Mouse (Mus musculus): Measurements from ENCODE around the gene Zbtb9. TPM values are rescaled to one million over a fixed set of nuclear protein-coding genes. Genes with fewer than 3 reads are reported as not detected.

Gene Zbtb9
- total RNA-seq, 2 experiments from 2014 or later, result 14.8 to 15.7 TPM

DNA sequence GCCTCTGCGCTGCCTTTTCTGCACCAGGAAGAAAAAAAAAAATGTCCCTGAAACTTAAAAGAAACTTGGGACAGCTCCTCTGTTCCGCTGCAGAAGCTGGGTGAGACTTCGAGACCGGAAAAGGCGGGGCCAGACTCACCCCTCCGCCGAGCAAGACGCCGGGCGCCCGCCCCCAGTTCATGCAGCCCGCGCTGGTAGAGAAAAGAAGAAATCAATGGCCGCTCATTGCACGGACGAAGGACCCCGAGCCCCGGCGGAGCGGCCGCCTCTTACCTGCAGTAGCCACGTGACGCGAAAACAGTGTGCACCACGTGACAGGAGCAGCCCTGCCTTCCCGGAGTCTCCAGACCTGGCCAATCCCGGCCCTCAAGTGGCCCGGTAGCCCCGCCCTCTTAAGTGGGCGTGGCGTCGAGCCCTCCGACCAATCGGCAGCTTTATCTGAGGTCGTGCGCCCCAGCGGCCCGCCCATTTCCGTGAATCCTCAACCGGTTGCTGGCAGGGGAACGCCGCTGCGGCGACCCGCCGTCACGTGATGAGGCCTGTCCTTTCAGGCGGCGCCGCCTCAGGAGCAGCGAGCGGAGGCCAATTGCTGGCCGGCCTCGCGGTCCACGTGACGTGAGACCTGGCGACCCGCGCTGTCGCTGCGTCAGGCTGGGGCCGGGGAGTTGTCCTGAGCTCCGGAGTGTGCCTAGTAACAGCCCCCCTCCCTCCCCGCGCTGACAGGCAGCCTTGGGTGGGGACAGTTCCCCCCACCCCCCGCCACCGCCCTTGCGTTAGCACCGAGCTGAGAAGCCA, 33.6 kb upstream of the Zbtb9 start, which contains the start of gene Cuta:
Gene Cuta, minus strand, starts transcription at position 392 of the 795 bp plus-strand sequence.
- TF ChIP-seq CTCF (conservative IDR thresholded peaks at IDR 0.05), result no peak
- Histone ChIP-seq H3K27ac (peak within 1 kb of the TSS; percentile 99), H3K4me3 (peak within 1 kb of the TSS; percentile 65)
- peak; percentile 99 to 100 for DNase-seq (ENCODE audit: low spot score in 2 of 2)

DNA sequence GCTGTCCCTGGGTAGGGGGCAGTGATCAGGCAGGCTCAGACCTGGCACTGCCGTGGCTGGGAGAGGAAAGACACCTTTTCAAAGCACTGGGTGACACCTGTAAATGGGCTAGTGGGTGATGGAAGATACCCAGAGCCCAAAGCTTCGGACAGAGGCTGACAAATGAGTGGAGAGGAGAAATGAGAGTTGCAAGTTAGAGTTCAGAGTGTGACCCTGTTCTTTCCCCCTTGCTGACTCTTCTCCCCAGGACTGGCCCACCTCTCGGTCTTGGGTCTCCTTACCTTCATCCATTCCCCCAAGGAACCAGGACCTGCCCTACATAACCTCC, 33.0 kb upstream of the Zbtb9 start:
- no peak for TF ChIP-seq CTCF (conservative IDR thresholded peaks at IDR 0.05)
- H3K4me3 ChIP-seq, result peak overlapping the region; percentile 61
- no peak for DNase-seq (ENCODE audit: low spot score in 2 of 2)
- peak overlapping the region; percentile 99 for H3K27ac ChIP-seq

DNA sequence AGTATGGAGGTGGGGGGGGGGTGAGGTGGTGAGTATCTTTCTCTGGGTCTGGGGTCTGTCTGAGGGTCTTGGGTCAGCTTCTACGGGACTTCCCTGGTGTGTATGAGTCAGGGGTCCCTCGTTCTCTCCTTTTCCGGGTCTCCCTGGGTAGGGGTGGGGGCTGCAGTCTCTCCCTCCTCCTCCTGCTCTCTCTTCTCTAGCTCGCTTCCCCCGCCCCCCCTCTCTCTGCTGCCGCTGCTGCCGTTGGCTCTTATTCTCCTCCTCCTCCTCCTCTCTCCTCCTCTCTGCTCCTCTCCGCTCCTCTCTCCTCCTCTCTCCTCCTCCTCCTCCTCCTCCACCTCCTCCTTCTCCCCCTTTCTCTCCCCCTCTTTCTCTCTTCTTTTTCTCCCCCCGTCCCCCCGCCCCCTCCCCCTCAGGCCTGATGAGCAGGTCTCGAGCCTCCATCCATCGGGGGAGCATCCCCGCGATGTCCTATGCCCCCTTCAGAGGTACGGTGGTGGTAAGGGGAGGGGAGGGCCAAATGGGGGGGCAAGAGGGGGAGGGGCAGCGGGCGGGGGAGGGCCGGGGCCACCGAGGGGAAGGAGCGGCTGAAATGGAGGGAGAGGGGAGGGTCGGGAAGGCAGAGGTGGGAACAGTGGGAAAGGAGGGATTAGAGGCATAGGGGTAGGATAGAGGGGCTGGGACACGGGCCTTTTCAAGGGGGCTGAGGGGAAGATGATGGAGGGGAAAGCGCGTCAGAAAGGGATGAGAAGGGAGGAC, 31.8 kb upstream of the Zbtb9 start, which contains the start of gene Syngap1:
Gene Syngap1, plus strand, starts transcription at position 223 of the 759 bp plus-strand sequence.
- Histone ChIP-seq H3K4me3 (peak within 1 kb of the TSS; percentile 65), H3K27ac (peak within 1 kb of the TSS; percentile 99)
- peak in 1 of 2 experiments; percentile 58 for DNase-seq (ENCODE audit: low spot score in 2 of 2)
- no peak for TF ChIP-seq CTCF (conservative IDR thresholded peaks at IDR 0.05)

DNA sequence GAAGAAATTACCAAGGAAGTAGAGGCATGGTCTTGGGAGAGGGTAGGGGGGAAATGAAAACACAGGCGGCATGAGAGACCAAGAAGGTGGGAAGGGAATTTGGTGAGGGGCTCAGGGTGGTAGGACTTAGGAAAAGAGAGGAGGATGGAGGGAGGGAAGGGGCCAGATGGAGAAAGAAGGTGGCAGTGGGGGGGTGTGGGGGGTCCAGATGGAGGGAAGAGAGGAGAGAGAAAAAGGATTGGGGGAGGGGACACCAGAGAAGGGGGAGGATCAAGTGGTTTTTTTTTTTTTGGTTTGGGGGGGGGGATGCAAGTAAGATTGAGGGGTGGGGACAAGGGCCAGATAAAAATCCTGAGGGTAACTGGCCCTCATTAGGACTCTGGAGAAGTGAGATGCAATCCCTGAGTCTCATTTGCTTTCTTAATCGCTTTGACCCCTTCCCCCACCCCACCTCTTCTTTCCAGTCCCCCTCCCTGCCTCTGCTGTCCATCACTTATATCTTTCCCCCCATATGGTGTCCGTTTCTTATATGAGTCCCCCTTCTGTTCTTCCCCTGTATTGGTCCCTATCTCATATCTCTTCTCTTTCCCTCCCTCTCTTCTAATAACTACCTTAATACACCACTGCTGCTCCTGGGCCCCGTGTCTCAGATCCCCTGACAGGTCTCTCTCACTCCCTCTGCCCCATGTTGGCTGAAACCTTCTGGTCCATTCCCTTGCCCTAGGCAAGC, 31.0 kb upstream of the Zbtb9 start:
- peak overlapping the region; percentile 65 for H3K4me3 ChIP-seq
- no peak for TF ChIP-seq CTCF (conservative IDR thresholded peaks at IDR 0.05)
- no peak for DNase-seq (ENCODE audit: low spot score in 2 of 2)
- H3K27ac ChIP-seq, result peak overlapping the region; percentile 99

DNA sequence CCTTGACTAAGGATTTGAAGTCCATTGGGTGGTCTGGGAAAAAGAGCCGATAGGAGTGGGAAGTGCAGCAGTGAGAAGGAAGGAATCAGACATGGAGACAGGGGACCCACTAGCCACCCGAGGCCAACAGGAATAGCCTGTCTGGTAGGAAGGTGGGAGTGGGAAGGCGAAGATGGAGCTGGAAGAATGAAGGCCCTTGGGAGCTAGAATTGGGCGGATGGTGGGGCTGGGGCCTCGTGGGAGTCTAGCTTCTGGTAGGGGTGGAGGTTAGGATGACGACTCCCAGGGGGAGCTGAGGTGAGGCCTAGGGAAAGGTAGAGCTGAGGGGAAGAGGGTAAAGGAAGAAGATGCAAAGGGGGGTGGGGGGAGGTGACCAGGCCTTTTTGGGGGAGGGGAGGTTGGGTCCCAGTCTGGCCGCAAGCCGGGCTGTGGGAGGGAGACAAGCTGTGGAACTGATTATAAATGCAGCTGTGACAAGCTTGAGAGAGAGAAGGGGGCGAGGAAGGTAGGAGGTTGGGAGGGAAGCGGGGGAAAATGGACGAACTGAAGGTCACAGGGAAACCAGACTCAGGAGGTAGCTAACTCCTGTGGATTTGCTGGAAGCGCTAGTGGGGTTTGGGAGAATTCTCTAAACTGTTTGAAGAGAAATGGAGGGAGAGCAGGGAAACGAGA, 27.0 kb upstream of the Zbtb9 start:
- peak overlapping the region; percentile 73 for H3K4me3 ChIP-seq
- H3K27ac ChIP-seq, result peak overlapping the region; percentile 98
- DNase-seq (ENCODE audit: low spot score in 2 of 2), result no peak
- TF ChIP-seq CTCF (conservative IDR thresholded peaks at IDR 0.05), result no peak

DNA sequence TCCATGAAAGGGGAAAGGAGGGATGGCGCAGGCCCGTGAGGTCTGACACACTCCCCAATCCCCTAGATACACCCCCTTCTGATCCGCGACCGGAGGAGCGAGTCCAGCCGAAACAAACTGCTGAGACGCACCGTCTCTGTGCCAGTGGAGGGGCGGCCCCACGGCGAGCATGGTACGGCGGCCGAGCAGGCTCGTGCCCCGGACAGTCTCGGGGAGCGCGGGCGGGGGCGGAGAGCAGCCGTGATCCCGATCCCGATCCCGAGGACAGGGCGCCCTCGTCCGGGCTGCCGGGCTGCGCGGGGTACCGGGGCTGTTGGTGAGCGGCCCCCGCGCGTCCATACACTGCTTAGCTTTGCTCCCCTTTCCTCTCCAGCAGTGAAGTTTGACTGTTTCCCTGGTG, 26.4 kb upstream of the Zbtb9 start:
- peak overlapping the region; percentile 98 for H3K27ac ChIP-seq
- peak overlapping the region; percentile 73 for H3K4me3 ChIP-seq
- peak; percentile 65 for TF ChIP-seq CTCF (conservative IDR thresholded peaks at IDR 0.05)
- DNase-seq (ENCODE audit: low spot score in 2 of 2), result peak in 1 of 2 experiments; percentile 75

DNA sequence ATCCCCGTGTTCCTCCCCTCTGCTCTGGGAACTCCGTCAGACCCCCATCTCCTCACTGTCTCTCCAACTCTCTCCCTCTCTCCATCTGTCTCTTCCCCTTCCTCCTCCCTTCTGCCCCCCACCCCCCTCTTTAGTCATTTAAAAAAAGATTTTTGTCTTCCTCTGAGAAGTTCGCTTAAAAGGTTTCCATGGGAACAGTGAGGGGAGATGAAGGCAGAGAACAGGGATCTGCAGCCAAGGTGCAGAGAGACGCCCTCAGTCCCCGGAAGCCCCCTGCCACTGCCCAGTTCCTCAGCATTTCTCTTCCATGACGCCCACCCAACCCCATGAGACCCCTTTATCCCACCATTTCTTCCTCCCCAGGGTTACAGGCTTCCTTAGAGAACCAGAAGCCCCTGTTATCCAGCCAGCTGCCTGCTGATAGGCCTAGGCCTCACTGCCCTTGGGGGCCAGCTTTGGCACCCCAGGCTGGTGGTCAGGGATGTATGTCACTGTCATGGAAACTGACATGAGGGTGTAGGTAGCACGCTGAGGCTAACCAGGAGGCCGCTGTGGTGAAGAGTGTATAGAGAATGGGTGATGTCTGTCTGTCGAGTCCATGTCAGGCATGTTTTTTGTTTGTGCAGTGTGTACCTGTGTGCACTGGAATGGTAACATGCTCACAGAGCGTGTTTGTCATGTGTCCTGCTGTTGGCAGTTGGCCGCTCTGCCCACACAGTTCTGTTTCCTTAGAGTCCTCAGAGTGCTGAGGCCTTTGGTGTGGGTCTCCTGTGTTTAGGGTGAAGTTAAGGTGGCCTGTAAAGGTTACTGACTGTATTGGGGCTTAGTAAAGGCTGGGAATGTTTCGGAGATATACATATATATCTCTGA, 25.5 kb upstream of the Zbtb9 start:
- DNase-seq (ENCODE audit: low spot score in 2 of 2), result no peak
- peak overlapping the region; percentile 73 for H3K4me3 ChIP-seq
- peak overlapping the region; percentile 98 for H3K27ac ChIP-seq
- no peak for TF ChIP-seq CTCF (conservative IDR thresholded peaks at IDR 0.05)

DNA sequence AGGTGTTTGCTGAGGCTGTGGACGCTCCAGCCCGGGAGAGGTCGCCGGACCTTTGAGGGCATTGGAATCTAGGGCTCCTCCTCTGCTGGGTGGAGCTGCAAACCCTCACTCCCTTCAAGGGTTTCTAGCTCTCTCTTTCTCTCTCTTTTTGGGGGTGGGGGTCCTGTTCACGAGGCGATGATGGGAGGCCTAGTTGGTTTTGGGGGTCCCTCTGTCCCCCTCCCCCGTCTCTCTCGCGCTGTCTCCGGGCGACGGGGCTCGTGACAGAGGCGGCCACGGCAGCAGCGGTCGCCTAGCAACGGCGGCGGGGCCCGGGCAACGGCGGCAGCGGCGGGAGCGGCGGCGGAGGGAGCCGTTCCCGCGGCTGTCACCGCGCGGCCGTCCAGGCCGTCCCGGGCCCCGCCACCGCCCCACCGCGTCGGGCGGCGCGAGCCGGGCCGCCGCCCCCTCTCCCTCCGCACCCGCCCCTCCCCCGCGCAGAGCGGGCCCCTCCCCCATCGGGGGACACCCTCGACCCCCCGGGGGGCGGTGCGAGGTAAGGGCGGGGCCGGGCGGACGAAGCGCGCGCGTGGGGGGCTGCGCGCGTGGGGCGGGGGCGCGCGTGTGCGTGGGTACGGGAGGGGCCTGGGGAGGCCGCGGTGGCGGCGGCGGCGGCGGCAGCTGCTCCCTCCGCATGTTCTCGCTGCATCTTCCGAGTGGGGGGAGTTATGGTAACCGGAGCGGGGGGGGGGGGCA, 24.5 kb upstream of the Zbtb9 start:
- TF ChIP-seq CTCF (conservative IDR thresholded peaks at IDR 0.05), result peak; percentile 15; the same call in 1 of the 2 replicates
- Histone ChIP-seq H3K4me3 (peak overlapping the region; percentile 73), H3K27ac (peak overlapping the region; percentile 98)
- DNase-seq (ENCODE audit: low spot score in 2 of 2), result peak in 1 of 2 experiments; percentile 70

DNA sequence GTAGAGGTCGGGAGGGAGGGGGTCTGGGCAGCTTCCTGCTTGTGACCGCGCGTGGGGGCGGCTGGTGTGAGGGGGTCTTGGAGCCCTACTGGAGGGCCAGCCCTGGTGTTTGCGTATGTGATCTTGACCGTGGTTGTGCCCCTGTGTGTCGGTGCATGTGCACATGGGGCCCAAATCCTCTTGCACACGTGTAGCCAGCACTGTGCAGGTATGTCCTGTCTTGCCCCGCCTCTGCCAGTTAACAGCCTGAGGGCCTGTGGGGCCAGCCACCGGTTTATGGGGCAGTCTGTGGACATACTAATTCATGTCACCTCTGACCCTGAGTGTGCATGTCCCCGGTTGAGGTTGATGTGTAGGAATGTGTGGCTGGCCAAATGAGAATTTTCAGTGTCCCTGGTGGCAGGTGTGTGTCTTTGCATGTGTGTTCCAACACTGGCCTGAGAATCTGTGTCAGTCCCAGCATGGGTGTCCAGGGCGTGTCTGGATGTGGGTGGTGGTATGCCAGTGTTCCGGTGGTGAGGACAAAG, 23.9 kb upstream of the Zbtb9 start:
- TF ChIP-seq CTCF (conservative IDR thresholded peaks at IDR 0.05), result peak; percentile 59
- H3K4me3 ChIP-seq, result peak overlapping the region; percentile 73
- DNase-seq (ENCODE audit: low spot score in 2 of 2), result no peak
- H3K27ac ChIP-seq, result peak overlapping the region; percentile 98

DNA sequence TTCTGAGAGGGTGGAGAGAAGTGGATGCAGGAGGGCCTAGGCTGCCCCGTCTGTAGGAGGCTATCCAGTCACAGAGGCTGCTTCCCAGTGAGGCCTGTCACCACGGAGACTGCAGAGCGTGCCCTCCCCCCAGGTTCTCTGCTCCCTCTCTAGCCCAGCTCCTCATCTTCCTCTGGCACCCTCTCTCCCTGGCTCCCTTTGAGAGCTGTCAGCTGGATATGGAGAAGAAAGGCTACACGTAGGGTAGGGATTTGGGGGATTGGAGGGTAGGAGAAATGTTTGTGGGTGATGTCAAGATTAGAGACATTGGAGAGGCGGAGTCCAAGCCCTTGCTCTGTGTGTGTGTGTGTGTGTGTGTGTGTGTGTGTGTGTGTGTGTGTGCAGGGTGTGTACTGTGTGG, 23.1 kb upstream of the Zbtb9 start:
- DNase-seq (ENCODE audit: low spot score in 2 of 2), result no peak
- peak overlapping the region; percentile 98 for H3K27ac ChIP-seq
- peak overlapping the region; percentile 73 for H3K4me3 ChIP-seq
- TF ChIP-seq CTCF (conservative IDR thresholded peaks at IDR 0.05), result no peak
